Mouse (Mus musculus) small intestine, adult 2 months (tissue): ENCODE data around the gene Mrpl44. TPM values are rescaled to one million over a fixed set of nuclear protein-coding genes. Genes with fewer than 3 reads are reported as not detected.

Source experiments
- H3K27ac ChIP-seq: fragments of 200-500 bp; 2 replicates; pipeline ENCODE4 v1.5.1; 2012; ENCODE audit warnings: low read depth, low read length, control low read depth, inconsistent platforms; ENCODE audit not compliant: insufficient read depth
- H3K27me3 ChIP-seq: fragments of 200-500 bp; 2 replicates; pipeline ENCODE4 v1.6.1; 2012; ENCODE audit warnings: mild to moderate bottlenecking, moderate library complexity, low read length, inconsistent platforms; ENCODE audit not compliant: control insufficient read depth, insufficient read depth
- H3K36me3 ChIP-seq: fragments of 200-500 bp; 2 replicates; pipeline ENCODE4 v1.6.1; 2012; ENCODE audit warnings: mild to moderate bottlenecking, low read length, control low read depth, inconsistent platforms; ENCODE audit not compliant: control insufficient read depth, insufficient read depth
- H3K4me1 ChIP-seq: fragments of 200-500 bp; 2 replicates; pipeline ENCODE4 v1.6.1; 2012; ENCODE audit warnings: low read length, inconsistent platforms, mixed read lengths; ENCODE audit not compliant: control insufficient read depth, insufficient read depth, insufficient read length
- H3K4me3 ChIP-seq: fragments of 200-500 bp; 2 replicates; pipeline ENCODE4 v1.5.1; 2012; ENCODE audit warnings: low read depth, mild to moderate bottlenecking, control low read depth, inconsistent platforms, low read length, moderate library complexity
- CTCF ChIP-seq: fragments of 200-500 bp; IDR thresholded peaks from 2 replicates; pipeline ENCODE4 v1.5.1; 2012; ENCODE audit warnings: low read depth, mild to moderate bottlenecking, control low read depth, inconsistent platforms, low read length, moderate library complexity, mixed read lengths; ENCODE audit not compliant: insufficient replicate concordance, insufficient read length; ENCODE audit errors: extremely low read depth
- POLR2A ChIP-seq: fragments of 200-500 bp; IDR thresholded peaks from 2 replicates; pipeline ENCODE4 v1.6.1; 2012; ENCODE audit warnings: low read depth, mild to moderate bottlenecking, control low read depth, inconsistent platforms, low read length, moderate library complexity
- WGBS: fragments of 180-500 bp; shearing (Covaris S2); methylation state at CpG from one replicate; pipeline ENCODE4 v1.1.7; 2018; 5-methylcytosine and 5-hydroxymethylcytosine counted together
- polyA plus RNA-seq: library from polyadenylated mRNA; depleted of rRNA; stranded (reverse); fragments of >200 nt; gene quantifications from 2 replicates; pipeline ENCODE4 v1.2.3, GENCODE M21; 2012

Mrpl44 gene
- polyA plus RNA-seq, 1 experiment: 4.9 TPM

- Histone ChIP-seq H3K27me3 (no peaks in the 10 kb centered on the region), H3K27ac (no peak overlapping the region), H3K4me1 (peaks cover 11% of the 10 kb centered on the region; the same call in 1 of the 2 replicates), H3K36me3 (no peaks in the 10 kb centered on the region), H3K4me3 (no peak overlapping the region)
- TF ChIP-seq POLR2A (no peak), CTCF (no peak)
- whole genome bisulfite sequencing: 44% methylated on average over 16 of the region's 16 CpGs
Measured at GRCm38 (mm10) chr1:79762282-79763250, 13.3 kb upstream of the Mrpl44 start.

- H3K27me3 ChIP-seq: no peaks in the 10 kb centered on the region
- 89% methylated on average over 2 of the region's 2 CpGs for WGBS
- H3K36me3 ChIP-seq: no peaks in the 10 kb centered on the region
- peaks cover 10% of the 10 kb centered on the region; the same call in 1 of the 2 replicates for H3K4me1 ChIP-seq
- no peak overlapping the region for H3K4me3 ChIP-seq
- H3K27ac ChIP-seq: no peak overlapping the region
- TF ChIP-seq CTCF: no peak
- TF ChIP-seq POLR2A: no peak
Measured at GRCm38 (mm10) chr1:79764031-79764430, 11.8 kb upstream of the Mrpl44 start.

- Histone ChIP-seq H3K36me3 (no peaks in the 10 kb centered on the region), H3K4me1 (peaks cover 10% of the 10 kb centered on the region; the same call in 1 of the 2 replicates), H3K27ac (no peak overlapping the region), H3K27me3 (no peaks in the 10 kb centered on the region), H3K4me3 (no peak overlapping the region)
- WGBS: 44% methylated on average over 1 of the region's 1 CpGs
- no peak for TF ChIP-seq POLR2A
- no peak for TF ChIP-seq CTCF
Measured at GRCm38 (mm10) chr1:79764483-79764882, 11.3 kb upstream of the Mrpl44 start.

- Histone ChIP-seq H3K36me3 (no peaks in the 10 kb centered on the region), H3K27me3 (no peaks in the 10 kb centered on the region), H3K4me3 (no peak overlapping the region), H3K27ac (no peak overlapping the region), H3K4me1 (peaks cover 3% of the 10 kb centered on the region; the same call in 1 of the 2 replicates)
- WGBS: 2% methylated on average over 1 of the region's 1 CpGs
- TF ChIP-seq POLR2A (no peak), CTCF (no peak)
Measured at GRCm38 (mm10) chr1:79768231-79768630, 7.6 kb upstream of the Mrpl44 start.

- no peak overlapping the region for H3K4me3 ChIP-seq
- no peaks in the 10 kb centered on the region for H3K27me3 ChIP-seq
- peaks cover 10% of the 10 kb centered on the region for H3K36me3 ChIP-seq
- H3K27ac ChIP-seq: no peak overlapping the region
- TF ChIP-seq POLR2A (no peak), CTCF (no peak)
- WGBS: 79% methylated on average over 4 of the region's 4 CpGs
- no peaks in the 10 kb centered on the region for H3K4me1 ChIP-seq
Measured at GRCm38 (mm10) chr1:79774164-79774780, 1.5 kb upstream of the Mrpl44 start.

GRCm38 (mm10) chr1:79778011-79778410 is 2.2 kb downstream of the Mrpl44 start:
- Histone ChIP-seq H3K4me3 (no peak overlapping the region), H3K27ac (no peak overlapping the region), H3K4me1 (no peaks in the 10 kb centered on the region), H3K36me3 (peaks cover 36% of the 10 kb centered on the region), H3K27me3 (no peaks in the 10 kb centered on the region)
- WGBS: 87% methylated on average over 11 of the region's 11 CpGs
- no peak for TF ChIP-seq POLR2A
- no peak for TF ChIP-seq CTCF

- WGBS: 88% methylated on average over 3 of the region's 3 CpGs
- Histone ChIP-seq H3K4me3 (no peak overlapping the region), H3K36me3 (peaks cover 38% of the 10 kb centered on the region), H3K4me1 (no peaks in the 10 kb centered on the region), H3K27me3 (no peaks in the 10 kb centered on the region), H3K27ac (no peak overlapping the region)
- no peak for TF ChIP-seq POLR2A
- no peak for TF ChIP-seq CTCF
Measured at GRCm38 (mm10) chr1:79782433-79782832, 6.6 kb downstream of the Mrpl44 start.
